Mouse (Mus musculus): ENCODE results near the gene Mlx.

The Mlx gene

DNA sequence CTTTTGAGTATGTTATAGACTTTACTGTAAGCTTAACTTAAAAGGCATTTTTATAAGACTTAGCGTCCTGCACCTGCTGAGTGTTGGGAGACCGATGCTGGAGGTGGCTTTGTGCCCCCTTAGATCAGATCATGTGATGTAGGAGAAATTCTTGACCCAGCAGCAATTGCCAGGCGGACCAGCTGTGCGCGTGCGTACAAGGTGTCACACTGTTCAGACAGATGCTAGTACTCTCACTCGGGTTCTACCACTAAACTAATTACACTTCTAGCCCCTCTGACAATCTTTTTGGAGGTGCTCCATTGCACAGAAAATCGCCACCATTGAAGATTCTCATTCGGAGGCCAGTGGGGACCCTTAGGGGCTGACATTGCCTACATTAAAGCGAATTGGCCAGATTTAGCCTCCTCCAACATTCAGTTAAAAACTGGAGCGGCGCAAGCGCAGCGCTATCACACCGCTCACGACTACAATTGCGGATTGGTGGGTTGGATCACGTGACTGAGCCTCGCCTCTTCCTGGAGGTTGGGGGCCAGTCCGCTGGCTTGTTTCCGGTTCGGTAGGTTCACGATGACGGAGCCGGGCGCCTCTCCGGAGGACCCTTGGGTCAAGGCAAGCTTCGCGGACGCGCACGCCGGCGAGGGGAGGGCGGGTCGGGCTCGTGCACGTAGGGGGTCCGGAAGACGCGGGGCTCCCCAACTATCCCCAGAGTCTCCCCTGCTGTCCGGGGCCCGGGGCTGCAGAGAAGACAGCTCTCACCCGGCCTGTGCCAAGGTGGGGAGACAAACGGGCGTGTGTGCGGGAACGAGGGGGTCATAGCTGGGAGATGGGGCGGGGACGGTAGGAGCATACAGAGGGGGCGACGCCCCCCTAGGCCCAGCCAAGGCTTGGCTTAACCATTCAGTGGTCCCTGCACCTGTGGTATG lies at the start of gene Mlx:
Gene Mlx, plus strand, starts transcription at position 522 of the 926 bp plus-strand sequence.
- peak; percentile 82 for DNase-seq (ENCODE audit: extremely low read depth, insufficient read length, low spot score)

DNA sequence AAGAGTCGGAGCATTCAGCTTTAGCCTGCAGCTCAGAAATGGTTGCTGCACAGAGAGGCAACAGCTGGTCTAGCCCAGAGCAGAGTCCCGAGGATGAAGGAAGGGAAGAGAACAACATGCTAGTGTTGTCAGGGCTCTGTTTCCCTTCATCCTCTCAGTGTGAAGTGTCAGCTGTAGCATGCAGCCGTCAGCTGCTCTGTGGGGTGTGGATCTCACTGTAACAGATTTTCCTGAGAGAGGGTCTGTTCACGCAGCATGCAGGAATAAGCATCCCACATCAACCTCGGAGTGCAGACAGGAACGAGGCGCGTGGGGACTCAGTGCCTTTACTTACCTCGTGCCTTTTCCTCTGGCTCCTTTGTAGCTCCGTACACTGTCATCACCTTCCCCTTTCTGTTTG lies 49.3 kb upstream of the Mlx start:
- no peak for DNase-seq (ENCODE audit: extremely low read depth, insufficient read length, low spot score)

DNA sequence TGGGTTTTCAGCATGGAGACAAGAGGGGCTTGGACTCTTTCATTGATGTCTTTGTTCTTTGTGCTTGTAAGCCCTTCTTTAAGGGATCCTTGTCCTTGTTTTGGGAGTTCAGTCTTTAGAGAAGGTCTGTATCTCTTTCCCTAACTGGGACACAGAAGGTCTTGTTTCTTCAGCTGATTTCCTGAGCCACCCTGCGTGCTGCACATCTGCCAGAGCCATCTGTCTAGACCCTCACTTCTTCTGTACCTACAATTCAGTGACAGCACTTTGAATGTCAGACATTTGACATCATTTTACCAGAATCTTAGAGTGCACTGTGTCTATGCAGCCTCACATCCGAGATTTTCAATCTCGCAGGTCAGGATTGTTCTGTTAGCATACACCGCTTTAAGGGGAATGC lies 41.3 kb upstream of the Mlx start:
- DNase-seq (ENCODE audit: extremely low read depth, insufficient read length, low spot score), result no peak

DNA sequence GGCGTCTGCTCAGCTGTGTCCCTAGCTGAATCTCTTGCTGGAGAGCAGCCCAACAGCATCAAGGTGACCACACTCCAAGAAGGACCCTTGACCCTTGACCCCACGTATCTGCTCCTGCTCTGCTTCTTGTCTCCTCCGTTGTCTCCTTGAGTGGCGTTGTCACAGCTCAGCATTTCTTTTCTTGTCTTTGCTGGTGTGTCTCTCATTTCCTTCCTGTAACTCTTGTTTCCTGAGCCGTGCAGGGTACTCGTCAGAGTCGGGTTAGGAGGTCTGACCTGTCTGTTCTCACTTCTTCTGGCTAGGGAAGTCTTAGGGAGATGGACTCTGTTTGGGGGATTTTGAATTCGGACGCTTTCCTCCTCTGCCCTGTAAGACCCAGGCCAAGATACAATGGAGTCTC lies 40.6 kb upstream of the Mlx start:
- no peak for DNase-seq (ENCODE audit: extremely low read depth, insufficient read length, low spot score)

DNA sequence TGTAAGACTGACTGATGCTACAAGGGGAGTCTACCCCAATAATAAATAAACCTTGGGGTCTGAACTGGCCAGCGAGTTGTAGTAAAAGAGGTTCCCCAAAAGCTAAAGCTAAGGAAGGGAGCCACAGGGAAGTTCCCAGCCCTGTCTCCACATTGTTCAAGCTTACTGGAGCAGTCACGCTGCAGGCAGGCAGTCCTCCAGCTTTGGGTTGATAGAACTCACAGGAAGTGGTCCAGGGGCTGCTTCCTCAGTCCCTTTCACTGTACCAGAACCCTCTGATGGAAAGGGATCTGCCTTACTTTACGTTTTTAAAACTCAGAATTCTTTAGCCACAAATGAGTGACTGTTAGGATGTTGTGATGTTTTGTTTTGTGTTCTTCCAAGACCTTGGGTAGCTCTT lies 39.6 kb upstream of the Mlx start:
- no peak for DNase-seq (ENCODE audit: extremely low read depth, insufficient read length, low spot score)

DNA sequence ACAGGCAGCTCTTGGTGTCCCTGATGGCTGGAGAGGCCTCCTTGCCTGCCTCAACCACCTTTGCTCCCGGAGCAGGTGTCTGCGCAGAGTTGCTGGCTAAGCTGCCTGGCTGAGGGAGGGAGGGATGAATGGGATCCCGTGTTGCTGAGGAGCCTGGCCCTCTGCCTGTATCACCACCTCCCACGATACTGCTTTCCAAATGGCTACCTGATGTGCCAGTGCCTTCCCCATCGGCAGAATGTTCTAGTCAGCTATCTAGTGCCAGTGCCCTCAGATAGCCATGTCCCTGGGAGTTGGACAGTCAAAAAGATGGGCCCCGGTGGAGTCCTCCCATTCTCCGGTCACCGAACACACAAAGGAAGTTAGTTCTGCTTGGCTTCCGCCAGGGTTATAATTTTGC lies 36.7 kb upstream of the Mlx start:
- no peak for DNase-seq (ENCODE audit: extremely low read depth, insufficient read length, low spot score)

DNA sequence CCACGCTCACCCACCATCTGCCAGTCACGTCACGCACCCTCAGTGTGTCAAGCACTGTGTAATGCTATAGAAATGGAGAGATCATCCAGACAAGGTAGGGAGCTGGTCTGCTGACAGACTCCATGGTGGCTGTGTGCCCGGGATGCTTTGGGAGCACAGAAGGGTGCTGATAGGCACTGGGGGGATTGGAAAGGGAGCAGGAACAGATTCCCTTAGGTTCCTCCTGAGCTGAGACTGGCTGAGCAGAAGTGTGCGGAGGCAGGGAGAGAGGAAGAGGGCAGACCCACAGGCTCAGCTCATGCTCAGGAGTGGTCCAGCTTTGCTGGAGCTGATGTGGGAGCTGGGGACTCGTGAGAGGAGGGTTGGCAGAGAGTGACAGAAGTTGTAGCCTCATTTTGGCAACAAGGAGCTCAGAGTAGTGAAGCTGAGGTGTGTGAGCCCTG lies 36.0 kb upstream of the Mlx start:
- DNase-seq (ENCODE audit: extremely low read depth, insufficient read length, low spot score), result no peak

DNA sequence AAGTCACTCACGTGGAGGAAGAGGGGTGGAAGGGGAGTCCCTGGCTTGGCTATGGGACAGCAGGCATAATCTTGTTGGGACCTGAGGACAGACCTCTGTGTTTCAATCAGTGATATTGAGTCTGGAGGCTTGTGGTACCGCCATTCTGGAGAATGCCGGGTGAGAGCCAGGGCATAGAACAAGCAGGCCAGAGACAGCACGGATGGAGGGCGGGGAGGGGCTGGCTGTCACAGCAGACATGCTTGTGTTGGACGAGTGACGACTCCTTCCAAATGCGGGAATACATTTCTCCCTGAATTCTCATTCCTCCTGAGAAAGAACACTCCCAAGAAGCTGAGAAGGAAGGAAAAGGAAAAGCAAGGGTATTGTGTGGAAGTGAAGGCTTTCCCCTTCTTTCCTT lies 35.5 kb upstream of the Mlx start:
- DNase-seq (ENCODE audit: extremely low read depth, insufficient read length, low spot score), result no peak

DNA sequence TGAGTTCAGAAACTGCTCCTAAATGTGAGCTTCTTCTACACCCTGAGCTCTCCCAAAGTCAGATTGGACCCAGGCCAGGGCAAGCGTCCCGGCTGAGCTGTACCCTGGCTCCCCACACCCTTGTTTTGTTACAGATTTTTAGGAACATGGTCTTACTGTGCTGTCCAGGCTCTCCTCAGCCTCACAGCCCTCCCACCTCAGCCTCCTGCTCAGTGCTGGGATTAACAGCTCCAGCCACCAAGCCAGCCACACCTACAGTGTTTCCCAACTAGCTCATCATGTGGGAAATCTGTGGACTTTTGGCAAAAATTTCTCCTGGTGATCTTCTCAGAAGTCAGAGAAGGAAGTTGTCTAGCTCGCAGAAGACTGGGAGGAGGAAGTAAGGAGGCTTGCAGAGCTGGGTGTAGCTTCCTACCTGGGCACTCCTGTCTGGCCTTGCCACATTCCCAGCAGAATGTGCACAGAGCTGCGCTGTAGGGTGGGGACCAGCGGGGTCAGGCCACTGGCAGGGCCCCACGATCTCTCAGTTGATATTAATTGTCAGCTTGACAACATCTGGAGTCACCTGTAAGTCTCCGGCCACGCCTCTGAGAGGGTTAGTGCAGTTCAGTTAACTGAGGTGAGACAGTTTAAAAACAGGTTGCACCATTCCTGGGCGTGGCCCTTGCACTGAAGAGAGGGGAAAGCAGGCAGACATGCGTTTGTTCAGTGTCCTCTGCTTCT lies 34.2 kb upstream of the Mlx start:
- no peak for DNase-seq (ENCODE audit: extremely low read depth, insufficient read length, low spot score)

DNA sequence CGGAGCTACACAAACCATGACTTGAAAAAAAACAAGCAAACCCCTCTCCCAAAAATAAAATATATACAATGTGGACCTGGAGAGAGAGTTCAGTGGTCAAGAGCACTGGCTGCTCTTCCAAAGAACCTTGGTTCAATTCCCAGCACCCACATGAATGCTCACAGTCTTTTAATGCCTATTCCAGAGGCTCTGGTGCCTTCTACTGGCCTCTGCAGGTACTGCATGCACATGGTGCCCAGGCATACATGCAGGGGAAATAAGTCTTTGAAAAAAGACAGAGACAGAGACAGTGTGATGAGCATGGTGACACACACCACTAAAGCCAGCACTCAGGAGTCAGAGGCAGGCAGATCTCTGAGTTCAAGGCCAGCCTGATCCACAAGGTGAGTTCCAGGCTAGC lies 33.1 kb upstream of the Mlx start:
- no peak for DNase-seq (ENCODE audit: extremely low read depth, insufficient read length, low spot score)

DNA sequence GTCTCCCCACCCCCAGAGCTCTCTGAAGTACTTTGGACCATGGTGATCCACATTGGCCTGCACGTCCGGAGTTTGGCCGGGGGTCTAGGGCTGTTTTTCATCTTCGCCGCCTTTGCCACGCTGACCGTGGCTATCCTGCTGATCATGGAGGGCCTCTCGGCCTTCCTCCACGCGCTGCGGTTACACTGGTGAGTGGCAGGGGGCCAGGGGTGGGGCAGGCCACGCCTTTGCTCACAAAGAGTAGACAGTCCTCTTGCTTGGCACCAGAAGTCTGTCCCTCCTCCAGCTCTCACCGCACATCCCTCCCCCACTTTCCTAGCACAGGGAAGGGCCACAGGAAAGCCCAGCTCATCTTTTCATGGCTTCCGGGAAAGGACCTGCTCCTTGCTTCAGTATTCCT lies 31.7 kb upstream of the Mlx start:
- peak; percentile 66 for DNase-seq (ENCODE audit: extremely low read depth, insufficient read length, low spot score)

DNA sequence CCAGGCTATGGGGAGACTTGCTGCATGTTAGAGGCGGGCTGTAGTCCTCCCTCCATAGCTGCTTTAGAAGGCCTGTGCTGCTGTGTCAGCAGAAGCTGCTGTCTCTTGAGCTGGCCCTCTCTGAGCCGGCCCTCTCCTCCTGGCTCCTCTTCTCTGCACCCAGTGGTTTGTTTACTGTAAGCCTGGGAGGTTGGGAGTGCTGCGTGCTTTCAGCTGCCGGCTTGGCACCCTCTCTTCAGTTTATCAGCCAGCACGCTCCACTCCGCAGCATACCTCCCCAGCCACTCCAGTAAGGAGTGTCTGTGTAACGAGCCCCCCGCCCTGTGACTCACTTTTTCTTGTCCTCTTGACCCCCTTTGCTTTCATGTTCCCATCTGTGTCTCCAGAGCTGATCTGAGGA lies 30.2 kb upstream of the Mlx start:
- DNase-seq (ENCODE audit: extremely low read depth, insufficient read length, low spot score), result no peak

DNA sequence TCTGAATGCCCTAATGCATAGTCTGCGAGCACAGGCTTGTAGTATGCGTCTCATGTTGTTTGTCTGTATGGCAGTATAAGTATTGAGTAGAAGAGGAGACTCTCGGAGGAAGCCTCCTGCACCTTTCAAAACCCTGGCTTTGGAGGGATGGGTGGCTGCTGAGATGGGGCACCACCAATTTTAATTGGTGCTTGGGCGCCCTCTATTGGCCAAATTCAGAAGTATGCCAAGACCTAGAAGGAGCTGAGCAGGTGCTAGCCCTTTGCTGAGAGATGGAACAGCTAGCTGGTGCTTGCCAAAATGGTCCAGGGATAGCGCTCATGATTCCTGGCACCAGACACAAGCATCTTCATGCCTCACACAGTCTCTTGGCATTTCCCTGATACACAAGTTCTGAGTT lies 29.2 kb upstream of the Mlx start:
- DNase-seq (ENCODE audit: extremely low read depth, insufficient read length, low spot score), result no peak

DNA sequence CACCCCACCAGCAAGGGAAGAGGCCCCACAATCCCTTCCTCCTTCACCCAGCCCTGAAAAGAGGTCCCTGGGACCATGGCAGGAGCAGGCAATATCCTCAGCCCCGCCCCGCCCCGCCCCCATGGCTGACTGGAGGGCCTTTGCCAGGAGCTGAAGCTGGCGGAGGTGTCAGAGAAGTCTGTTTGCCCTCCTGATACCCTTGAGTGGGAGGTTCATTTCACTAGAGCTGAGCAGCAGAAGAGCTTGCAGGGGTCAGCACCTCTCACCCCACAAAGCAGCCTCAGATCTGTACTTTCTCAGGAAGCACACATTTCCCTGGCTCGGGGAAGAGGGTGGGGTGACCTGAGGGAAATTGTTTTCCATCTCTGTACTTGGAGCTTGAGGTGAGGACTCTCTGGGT lies 28.4 kb upstream of the Mlx start:
- no peak for DNase-seq (ENCODE audit: extremely low read depth, insufficient read length, low spot score)

DNA sequence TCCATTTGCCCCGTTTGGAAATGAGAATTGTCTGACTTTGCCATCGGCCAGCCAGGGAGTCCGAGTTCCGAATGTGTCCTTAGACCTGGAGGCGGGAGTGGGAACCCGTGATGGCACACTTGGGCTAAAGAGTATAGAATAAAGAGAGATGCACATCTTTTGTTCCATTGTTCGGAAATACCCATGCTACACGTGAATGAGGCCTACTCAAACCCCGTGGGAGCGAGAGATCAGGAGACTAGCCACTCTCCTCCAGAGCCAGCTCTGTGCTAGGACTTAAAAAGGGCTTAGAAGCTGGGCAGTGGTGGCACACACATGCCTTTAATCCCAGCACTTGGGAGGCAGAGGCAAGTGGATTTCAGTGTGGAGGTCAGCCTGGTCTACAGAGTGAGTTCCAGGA lies 27.6 kb upstream of the Mlx start:
- DNase-seq (ENCODE audit: extremely low read depth, insufficient read length, low spot score), result no peak

DNA sequence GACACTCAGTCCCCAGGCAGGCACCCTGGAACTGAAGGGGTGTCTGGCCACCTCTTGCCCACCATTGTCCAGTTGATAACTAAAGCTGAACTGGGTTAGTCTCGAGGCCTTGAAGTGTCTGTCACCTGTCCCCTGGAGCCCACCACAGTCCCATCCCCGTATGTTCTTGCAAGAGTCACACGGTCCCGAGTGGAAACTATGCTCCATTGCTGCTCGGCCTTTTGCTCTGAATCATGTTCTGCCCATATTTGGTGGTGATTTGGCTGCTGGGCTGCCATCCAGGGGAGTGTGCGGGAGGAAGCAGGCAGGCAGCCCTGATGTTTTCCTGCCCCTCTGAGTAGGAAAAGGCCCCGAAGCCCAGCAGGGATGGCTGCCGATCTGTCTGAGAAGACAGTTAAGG lies 27.0 kb upstream of the Mlx start:
- peak; percentile 64 for DNase-seq (ENCODE audit: extremely low read depth, insufficient read length, low spot score)

DNA sequence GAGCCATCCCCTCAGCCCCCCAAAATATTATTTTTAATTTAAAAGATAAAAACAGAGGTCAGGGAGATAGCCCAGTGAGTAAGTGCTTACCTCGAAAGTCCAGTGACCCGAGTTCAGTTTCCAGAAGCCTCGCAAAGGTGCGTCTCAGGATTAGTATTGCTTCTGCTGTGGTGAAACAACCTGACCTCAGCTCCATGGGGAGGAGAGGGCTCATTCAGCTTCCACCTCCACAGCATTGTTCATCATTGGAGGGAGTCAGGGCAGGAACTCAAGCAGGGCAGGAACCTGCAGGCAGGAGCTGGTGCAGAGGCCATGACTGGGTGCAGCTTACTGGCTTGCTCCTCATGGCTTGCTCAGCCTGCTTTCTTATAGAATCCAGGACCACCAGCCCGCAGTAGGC lies 26.0 kb upstream of the Mlx start:
- DNase-seq (ENCODE audit: extremely low read depth, insufficient read length, low spot score), result no peak

DNA sequence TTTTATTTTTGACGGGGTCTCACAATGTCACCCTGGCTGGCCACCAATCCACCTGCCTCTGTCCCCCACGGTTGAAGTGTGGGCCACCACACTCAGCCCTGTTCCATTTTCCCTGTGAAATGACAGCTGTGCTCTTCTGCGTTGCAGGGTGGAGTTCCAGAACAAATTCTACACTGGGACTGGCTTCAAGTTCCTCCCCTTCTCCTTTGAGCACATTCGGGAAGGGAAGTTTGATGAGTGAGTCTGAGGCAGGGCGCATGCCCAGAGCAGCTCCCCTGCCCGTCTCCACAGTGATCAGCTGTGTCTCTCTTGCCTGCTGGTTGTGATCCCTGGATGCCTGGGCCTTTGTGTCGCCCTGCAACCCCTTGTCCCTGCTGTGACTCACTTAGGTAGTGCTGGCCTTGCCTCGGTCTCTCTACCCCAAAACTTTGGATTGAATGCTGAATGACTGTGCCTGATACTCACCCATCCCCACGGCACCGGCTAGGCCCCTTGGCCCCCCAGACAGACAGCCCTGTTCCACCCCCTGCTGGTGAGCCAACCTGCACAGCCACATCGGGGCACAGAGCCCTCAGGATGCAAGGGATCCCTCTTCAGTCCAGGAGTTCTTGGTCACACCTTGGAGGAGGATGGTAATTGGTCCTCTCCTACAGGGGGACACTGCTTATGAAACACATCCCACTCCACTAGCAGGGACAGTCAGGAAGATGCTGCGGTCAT lies 24.8 kb upstream of the Mlx start:
- no peak for DNase-seq (ENCODE audit: extremely low read depth, insufficient read length, low spot score)

DNA sequence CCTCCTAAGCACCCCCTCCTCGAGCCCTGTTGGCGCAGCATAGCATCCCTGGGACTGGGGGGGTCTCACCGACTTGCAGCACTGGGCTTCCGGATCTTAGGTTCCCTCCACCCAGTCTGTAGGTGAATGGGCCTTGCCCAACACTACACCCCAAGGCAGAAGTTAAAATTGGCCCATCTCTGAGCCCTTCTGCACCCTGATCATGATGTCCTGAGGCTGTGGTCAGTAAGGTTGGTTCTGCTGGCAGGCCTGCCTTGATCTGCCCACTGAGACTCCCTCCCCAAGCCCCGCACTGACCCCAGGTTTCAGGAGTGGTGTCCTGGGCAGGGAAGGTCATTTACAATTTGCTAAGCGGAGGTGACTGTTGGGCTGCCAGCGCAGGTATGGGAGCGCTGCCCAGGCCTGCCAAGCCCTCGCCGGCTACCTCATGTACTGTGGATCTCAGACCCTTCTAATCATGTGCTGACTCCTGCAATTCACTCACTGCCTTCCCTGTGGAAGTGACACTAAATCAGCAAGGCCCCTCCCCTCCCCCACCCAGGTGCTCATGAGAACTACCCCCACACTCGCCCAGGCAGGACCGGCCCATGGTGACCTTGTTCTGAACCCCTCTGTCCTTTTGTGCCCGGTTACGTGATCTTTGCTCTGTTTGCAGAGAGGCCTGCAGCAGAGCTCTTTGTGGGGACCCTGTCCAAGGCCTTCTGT lies 24.0 kb upstream of the Mlx start:
- DNase-seq (ENCODE audit: extremely low read depth, insufficient read length, low spot score), result no peak

DNA sequence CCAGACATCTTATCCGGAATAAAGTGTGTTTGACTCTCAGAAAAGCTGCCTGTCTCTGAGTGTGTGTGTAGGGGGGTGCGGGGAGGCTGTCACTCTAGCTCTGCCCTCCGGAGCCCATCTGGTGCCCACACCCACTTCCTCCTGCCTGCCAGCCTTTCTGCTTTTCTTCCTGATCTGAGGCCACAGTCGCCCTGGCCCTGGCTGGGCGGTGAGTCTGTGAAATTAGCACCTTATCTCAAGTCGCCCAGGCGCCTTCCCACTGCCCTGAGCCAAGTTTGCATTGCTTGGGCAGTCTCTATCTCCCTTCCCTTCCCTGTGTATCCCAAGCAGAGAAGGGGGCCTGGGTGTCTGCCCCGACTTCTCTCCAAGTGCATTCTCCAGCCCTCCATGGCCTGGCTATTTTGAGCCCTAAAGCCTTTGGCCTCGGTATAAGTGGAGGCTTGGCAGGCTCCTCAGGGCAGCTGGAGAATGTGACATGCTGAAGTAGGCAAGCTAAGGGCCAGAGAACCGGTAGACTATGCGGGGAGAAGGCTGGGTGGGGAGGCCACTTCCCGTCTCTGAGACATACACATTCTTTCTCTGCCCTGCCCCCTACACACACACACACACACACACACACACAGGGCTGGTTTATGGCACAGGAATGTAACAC lies 23.3 kb upstream of the Mlx start:
- DNase-seq (ENCODE audit: extremely low read depth, insufficient read length, low spot score), result peak; percentile 71

Data from 3134 (cell line).